Mouse (Mus musculus) lung, postnatal 36 days (tissue): ENCODE data around the gene Lman2.

Source experiments
- DNase-seq: peaks from one replicate; pipeline ENCODE4 v3.0.0; 2022; ENCODE audit warnings: mixed read lengths

Gene Lman2

DNA sequence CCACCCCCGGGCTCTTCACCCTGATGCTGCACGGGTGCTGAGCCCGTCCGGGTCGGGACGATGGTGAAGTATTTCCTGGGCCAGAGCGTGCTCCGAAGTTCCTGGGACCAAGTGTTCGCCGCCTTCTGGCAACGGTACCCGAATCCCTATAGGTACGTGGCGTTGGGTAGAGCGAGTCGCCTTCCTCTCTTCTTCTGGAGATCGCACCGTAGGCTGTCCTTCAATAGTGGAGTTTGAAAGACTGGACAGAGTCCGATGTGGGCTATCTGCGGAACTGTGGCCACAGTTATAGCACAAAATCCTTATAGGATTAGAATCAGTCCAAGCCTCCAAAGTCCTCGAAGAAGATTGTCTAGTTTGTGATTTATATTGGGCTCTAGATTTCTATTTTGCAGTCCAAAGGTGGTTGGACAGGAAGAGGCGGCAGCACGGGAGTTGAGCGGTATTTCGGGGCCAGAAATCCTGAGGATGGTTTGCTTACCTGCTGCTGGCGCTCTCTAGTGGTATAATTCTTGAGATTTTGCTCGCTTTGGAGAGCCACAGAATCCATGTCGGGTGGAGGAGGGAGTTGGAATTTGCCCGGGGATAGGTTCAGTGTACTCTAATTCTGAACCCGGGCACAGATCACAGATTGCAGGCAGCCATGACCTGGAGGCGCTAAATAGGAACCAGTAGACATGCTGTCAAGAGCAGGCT lies 40.3 kb downstream of the Lman2 start:
- peak; percentile 64 for DNase-seq

DNA sequence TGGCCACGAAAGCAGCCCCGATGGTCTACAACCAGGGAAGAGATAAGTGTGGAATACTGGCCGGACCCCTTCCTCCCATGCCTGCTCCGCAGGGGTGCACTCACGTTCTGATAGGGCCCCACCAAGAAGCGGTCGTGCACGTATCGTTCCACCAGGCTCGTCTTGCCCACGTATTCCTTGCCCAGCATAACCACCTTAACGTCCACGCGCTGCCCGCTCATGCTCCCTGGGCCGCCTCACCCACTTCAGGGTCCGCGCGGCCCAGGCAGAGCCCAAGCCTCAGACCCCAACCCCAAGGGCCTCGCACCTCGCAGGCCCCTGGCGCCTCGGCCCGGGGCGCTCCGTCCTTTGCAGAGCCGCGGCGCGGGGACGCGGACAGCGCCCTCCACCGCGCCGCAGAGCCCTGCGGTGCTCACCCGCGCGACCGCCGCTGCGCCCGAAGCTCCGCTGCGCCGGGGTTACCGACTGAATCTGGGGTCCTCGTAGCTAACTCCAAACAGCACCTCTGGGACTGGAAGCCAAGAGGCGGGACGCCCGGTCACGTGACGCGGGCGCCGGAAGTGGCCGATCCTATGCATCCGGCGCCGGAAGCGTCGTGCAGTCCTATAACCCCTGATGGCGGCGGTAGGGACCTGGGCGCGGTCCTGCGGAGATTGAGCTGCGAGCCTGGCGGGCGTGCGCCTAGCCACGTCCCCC lies 41.0 kb downstream of the Lman2 start, which contains the start of gene Rab24:
TSS of gene Rab24 (minus strand) at position 513 of the 696 bp plus-strand sequence.
- DNase-seq: peak; percentile 93

DNA sequence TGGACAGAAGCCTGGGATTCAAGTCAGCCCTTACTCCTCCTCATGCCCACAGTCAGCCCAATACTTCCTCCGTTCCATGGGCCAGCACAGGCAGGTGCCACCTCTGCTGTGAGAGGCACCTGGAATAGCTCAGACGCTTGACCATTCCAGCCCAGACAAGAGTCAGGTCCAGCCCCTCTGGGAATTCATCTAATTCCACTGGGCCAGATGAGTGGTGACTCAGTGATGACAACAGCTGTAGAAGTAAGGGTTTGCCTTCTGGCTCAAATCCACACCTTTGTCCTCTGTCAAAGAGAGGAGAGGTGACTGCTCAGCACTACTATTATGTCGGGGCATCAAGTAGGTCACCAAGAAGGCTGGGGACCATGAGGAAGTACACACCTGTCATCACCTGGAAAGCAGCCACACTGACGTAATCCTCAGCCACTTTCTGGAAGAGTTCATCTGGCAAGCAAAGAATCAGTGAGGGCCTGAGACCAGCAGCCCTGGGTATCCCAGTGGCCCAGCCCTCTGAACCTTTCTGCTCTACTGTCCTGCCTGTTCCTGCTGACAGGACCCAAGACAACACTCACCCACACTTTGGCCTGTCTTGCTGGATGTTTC lies 42.6 kb downstream of the Lman2 start, which contains the start of gene Prelid1:
TSS of gene Prelid1 (plus strand) at position 570 of the 603 bp plus-strand sequence.
- no peak for DNase-seq

DNA sequence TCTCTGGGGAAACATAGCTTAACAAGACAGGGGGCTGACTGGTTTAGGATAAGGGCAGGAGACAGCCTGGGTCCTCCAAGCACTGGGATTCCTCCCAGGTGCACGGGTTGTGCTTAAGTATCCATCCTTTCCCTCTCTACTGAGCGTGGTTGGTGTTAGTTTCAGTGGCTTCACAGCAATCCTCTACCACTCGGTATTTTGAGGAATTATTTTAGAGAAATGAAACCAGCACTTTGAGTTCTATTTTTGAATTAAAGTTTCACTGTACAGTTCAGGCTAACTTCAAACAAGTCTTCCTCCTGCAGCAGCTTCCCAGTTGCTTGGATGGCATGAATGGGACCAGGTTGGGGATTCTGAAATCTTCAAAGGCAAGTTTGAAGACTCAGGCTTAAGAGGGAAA lies 44.2 kb downstream of the Lman2 start:
- no peak for DNase-seq

DNA sequence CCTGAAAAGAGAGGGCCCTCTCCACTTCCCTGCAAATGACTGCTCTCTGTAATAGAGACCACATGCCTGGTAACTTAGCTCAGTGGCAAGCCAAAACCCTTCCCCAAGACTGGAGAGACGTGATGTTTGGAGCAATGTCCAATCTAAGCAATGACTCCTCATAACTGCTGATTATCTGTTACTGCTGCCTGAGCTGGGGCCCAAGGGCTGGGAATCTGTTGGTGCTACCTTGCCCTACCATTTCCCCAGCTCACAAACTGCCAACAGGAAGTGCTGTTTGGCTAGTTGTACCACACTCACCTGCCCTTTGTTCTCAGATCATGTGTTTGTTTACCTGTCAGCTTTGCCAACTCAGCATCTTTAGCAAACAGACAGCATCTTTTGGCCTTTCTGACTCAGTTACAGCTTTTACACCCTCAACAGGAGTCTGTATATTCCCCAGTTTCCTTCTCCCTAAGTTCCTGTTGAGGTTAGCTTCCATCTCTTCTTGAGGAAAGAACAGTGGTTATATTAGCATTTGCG lies 47.6 kb downstream of the Lman2 start:
- no peak for DNase-seq

DNA sequence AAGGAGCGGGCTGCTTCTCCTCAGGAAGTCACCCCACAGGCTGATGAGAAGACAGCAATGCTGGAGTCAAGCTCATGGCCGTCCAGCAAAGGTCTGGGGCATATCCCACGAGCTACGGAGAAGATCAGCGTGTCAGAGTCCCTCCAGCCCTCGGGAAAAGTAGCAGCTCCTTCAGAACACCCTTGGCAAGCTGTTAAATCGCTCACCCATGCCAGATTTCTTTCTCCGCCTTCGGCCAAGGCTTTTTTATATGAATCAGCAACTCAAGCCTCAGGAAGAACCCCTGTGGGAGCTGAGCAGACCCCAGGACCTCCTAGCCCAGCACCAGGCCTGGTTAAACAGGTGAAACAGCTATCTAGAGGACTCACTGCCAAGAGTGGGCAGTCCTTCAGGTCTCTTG lies 49.5 kb downstream of the Lman2 start:
- DNase-seq: no peak

DNA sequence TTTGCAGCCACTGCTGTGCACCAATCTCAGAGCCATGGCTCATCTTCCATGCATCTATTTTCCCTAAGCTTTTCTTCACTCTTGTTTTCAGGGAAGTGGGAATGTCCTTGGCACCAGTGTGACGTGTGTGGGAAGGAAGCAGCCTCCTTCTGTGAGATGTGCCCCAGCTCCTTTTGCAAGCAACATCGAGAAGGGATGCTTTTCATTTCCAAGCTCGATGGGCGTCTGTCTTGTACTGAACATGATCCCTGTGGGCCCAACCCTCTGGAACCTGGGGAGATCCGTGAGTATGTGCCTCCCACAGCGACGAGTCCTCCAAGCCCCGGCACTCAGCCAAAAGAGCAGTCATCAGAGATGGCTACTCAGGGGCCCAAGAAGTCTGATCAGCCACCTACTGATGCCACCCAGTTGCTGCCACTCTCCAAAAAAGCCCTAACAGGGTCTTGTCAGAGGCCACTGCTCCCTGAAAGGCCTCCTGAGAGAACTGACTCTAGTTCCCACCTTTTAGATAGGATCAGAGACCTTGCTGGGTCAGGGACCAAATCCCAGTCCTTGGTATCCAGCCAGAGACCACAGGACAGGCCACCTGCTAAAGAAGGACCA lies 50.5 kb downstream of the Lman2 start:
- no peak for DNase-seq

DNA sequence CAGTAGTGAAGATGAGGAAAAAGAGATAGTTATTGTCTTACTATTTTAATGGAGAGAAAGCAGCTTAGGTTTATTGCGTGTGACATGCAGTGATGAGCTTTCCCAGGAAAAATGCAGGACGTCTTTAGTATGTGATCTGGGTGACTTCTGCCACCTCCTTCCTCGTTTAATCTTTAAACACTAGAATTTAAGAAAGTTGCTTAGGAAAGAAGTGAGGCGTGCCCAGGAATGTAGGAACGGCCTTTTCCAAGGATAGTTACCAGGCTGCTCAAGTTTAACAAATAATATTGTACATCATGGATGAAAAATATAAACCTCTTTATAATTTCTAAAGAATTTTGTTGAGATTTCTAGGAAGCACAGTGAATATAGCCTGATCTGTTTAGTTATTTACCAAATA lies 61.7 kb downstream of the Lman2 start:
- DNase-seq: no peak

DNA sequence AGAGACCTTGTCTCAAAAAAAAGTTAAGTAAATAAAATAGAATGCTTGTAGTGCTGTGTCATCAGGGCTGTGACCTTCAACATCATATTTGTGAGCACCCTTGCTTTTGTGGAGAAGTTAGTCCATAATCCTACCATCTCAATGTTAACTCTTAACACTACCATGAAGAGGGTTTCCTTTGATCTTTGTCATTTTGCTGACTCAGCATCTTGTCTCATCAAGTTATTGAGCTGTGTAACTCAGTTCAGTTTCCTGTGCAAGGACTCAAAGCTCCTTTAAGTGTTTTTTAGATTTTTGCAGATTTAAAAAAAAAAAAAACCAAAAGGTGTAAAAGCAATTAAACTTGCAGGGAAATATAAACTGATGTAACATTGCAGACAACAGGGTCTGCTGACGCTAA lies 65.8 kb downstream of the Lman2 start:
- DNase-seq: no peak
